Mouse (Mus musculus): ENCODE results near the gene Atg2a. TPM values are rescaled to one million over a fixed set of nuclear protein-coding genes. Genes with fewer than 3 reads are reported as not detected.
"Not testable (repeated sequence)": the region's sequence is repeated elsewhere in the genome, so short reads cannot be mapped to it uniquely, and the experiment has no call there.

Atg2a gene
- polyA plus RNA-seq, 1 experiment = 27.1 TPM

DNA sequence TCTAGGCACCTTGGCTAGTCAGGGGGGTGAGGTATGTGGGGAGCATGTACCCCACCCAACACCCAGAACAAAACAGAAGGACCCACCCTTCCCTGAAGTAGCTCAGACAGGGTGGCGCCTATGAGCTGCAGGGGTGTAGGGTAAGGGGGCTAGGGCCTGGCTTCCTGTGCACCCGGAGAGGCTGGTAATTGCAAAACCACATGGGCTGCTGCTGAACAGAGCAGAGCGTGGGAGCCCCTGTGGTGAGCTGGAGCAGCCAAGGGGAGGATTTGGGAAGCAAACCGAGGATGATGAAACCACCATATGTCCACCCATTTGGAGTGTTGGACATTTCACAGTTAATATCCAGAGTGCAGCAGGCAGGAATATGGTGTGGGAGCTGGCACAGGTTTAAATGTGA is 61.1 kb downstream of the Atg2a start:
- Histone ChIP-seq H3K4me3 (ENCODE audit: insufficient read depth, low read length) (no peak overlapping the region), H3K27ac (ENCODE audit: insufficient read depth, low read depth, low read length) (no peak overlapping the region), H3K4me1 (ENCODE audit: control insufficient read depth, insufficient read depth, low read length) (peaks cover 64% of the 10 kb centered on the region)
- no peak for TF ChIP-seq CTCF (IDR thresholded peaks at IDR 0.05; ENCODE audit: low read depth, low read length)
- no peak for TF ChIP-seq POLR2A (IDR thresholded peaks at IDR 0.05; ENCODE audit: borderline replicate concordance, low read depth, low read length)

DNA sequence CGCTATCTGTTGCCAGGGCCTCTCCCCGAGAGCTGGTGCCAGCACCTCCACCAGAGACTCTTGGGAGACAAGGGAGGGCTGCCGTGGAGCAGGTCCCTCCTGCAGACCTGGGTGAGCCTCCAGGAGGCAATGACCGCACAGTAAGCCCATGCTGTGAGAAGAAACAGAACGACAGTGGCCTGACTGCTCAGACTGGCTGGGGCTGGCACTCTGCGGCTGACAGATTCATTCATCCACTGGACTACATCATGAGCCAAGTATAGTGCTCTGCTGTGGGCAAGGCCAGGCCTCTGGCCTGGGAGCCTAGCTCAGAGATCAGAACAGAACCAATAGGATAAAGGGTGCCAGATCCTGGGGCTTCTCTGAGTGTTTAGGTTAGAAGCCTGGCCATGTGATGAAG is 62.4 kb downstream of the Atg2a start:
- TF ChIP-seq POLR2A (IDR thresholded peaks at IDR 0.05; ENCODE audit: borderline replicate concordance, low read depth, low read length) (no peak), CTCF (IDR thresholded peaks at IDR 0.05; ENCODE audit: low read depth, low read length) (no peak)
- no peak overlapping the region for H3K4me3 ChIP-seq (ENCODE audit: insufficient read depth, low read length)
- peaks cover 53% of the 10 kb centered on the region for H3K4me1 ChIP-seq (ENCODE audit: control insufficient read depth, insufficient read depth, low read length)
- no peak overlapping the region for H3K27ac ChIP-seq (ENCODE audit: insufficient read depth, low read depth, low read length)

DNA sequence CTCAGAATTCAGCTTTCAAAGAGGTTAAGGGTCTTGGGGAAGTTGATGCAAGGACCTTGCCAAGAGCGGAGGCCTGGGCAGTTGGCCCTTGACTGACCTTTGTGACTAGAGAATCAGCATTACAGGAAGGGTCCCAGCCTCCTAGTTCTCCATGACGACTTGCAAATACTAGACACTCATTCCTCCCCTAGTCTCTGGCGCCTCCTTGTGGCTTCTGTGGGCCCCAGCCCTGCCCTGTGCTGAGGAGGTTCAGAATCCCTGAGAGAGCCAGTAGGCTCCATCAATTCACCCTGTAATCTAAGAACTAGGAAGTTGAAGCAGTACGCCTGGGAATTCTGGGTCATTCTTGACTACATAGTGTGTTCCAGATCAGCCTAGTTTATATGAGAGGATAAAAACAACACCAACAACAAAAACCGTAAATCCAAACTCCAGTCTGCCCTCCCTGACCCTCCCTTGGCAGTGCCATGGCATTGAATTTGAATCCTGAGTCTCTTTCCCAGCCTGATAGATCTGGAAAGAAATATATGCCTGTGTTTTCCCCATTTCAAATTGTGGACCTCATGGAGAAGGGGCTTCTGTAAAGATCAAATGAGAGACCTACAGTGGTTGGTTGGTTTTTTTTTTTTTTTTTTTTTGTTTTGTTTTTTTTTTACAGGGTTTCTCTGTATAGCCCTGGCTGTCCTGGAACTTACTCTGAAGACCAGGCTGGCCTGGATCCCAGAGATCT is 63.5 kb downstream of the Atg2a start:
- no peak overlapping the region for H3K27ac ChIP-seq (ENCODE audit: insufficient read depth, low read depth, low read length)
- TF ChIP-seq POLR2A (IDR thresholded peaks at IDR 0.05; ENCODE audit: borderline replicate concordance, low read depth, low read length) (no peak), CTCF (IDR thresholded peaks at IDR 0.05; ENCODE audit: low read depth, low read length) (peak; percentile 91)
- peaks cover 43% of the 10 kb centered on the region for H3K4me1 ChIP-seq (ENCODE audit: control insufficient read depth, insufficient read depth, low read length)
- H3K4me3 ChIP-seq (ENCODE audit: insufficient read depth, low read length) = no peak overlapping the region

DNA sequence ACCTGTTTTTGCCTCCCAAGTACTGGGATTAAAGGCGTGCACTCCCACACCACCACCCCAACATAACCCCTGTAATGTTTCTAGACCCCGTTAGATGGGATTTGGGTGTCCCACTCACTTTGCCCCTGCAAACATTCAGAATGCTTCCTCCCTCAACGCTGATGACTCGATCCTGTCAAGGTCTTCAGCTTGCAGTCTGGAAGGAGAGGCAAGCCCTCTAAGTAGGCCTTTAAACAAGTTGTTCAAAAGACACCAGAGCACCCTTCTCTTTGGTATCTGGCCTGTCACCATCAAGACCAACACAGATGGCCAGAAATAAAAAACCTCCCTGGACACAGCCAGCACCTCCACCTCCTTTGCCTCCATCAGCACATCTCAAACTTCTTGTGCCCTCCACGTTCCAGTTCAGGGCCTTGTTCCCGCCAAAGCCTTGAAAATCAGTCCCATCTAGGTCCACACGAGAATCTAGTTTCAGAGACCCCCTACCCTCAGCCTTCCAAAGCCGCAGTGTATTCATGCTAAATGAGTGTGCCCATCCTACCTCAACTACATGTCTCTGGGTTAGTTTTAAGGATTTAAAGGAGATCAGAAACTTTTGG is 64.1 kb downstream of the Atg2a start:
- TF ChIP-seq POLR2A (IDR thresholded peaks at IDR 0.05; ENCODE audit: borderline replicate concordance, low read depth, low read length) = no peak
- TF ChIP-seq CTCF (IDR thresholded peaks at IDR 0.05; ENCODE audit: low read depth, low read length) = no peak
- Histone ChIP-seq H3K27ac (ENCODE audit: insufficient read depth, low read depth, low read length) (no peak overlapping the region), H3K4me1 (ENCODE audit: control insufficient read depth, insufficient read depth, low read length) (peaks cover 37% of the 10 kb centered on the region), H3K4me3 (ENCODE audit: insufficient read depth, low read length) (peak overlapping the region; percentile 56; the same call in 1 of the 2 replicates)

DNA sequence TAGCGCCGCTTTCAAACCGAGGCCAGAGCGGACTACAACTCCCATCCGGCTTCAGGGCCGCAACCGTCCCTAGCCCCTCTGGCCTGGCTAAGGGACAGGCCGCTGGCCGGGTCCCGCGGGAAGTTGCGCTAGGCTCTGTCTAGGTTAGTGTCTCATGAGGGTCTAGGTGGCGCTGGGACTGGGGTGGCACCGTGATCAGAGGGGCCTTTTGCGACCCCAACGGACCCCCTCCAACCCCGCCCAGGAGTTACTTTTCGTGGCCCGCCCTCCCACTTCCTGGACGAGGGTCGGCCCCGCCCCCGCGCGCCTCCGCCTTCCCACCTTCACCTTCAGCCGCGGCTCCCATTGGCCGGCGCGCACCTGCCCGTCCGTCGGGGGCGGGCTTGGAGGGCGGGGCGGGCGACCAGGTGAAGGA is 64.7 kb downstream of the Atg2a start, which contains the start of gene Cdc42bpg:
TSS of gene Cdc42bpg (plus strand) at position 320 of the 415 bp plus-strand sequence.
- Histone ChIP-seq H3K4me3 (ENCODE audit: insufficient read depth, low read length) (peak within 1 kb of the TSS; percentile 56), H3K4me1 (ENCODE audit: control insufficient read depth, insufficient read depth, low read length) (peaks cover 32% of the 10 kb centered on the region), H3K27ac (ENCODE audit: insufficient read depth, low read depth, low read length) (no peak within 1 kb of the TSS)
- TF ChIP-seq POLR2A (IDR thresholded peaks at IDR 0.05; ENCODE audit: borderline replicate concordance, low read depth, low read length) (no peak), CTCF (IDR thresholded peaks at IDR 0.05; ENCODE audit: low read depth, low read length) (no peak)

DNA sequence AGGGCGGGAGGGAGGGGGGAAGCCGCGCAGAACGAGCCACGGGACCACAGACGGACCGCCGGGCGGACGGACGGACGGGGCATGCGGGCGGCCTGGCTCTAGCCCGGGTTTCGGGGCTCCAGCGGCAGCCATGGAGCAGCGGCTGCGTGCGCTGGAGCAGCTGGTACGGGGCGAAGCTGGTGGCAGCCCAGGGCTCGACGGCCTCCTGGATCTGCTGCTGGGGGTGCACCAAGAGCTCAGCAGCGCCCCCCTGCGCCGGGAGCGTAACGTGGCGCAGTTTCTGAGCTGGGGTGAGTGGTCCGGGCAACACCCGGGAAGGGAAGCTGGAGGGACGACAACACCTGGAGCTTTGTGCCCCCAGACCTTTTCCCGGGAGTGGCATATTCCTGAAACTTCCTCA is 65.1 kb downstream of the Atg2a start:
- TF ChIP-seq CTCF (IDR thresholded peaks at IDR 0.05; ENCODE audit: low read depth, low read length) (peak; percentile 72), POLR2A (IDR thresholded peaks at IDR 0.05; ENCODE audit: borderline replicate concordance, low read depth, low read length) (no peak)
- H3K4me1 ChIP-seq (ENCODE audit: control insufficient read depth, insufficient read depth, low read length) = peaks cover 28% of the 10 kb centered on the region
- no peak overlapping the region for H3K27ac ChIP-seq (ENCODE audit: insufficient read depth, low read depth, low read length)
- H3K4me3 ChIP-seq (ENCODE audit: insufficient read depth, low read length) = peak overlapping the region; percentile 56

DNA sequence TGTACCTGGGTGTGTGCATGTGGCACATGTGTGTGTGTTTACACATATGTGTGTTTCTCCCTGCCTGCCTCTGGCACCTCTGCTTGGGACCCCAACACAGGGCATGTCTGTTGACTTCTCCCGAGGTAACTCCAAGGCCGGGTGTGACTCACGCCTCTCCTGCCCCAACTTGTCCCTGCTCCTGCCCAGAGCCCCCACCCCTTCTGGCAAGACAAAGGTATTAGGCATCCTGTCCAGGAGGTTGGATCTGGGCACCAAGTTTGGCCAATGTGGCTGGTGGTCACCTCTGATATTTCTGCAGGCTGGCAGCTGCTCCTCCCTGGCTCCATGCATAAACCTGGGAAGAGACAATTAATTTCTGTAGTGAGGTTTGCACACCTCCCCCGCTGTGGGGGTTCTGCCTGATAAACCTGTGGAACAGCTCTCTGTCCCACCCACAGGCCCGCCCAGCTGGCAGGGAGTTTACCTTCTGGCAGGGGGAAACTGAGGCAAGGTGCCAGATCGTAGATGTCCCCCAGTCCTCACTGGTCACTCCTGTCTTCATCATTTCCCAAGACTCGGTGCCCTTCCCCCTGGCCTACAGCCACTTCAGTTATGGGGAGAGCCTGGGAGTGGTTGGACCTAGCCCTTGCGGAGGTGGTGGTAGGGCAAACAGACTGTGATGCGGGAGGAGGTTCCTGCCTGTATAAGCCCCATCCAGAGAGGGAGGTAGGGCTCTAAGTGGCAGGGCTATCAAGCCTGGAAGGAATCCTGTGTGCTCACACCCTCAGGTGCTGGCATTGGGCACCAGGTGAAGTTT is 66.5 kb downstream of the Atg2a start:
- TF ChIP-seq CTCF (IDR thresholded peaks at IDR 0.05; ENCODE audit: low read depth, low read length) = no peak
- TF ChIP-seq POLR2A (IDR thresholded peaks at IDR 0.05; ENCODE audit: borderline replicate concordance, low read depth, low read length) = no peak
- peaks cover 15% of the 10 kb centered on the region for H3K4me1 ChIP-seq (ENCODE audit: control insufficient read depth, insufficient read depth, low read length)
- H3K27ac ChIP-seq (ENCODE audit: insufficient read depth, low read depth, low read length) = no peak overlapping the region
- no peak overlapping the region for H3K4me3 ChIP-seq (ENCODE audit: insufficient read depth, low read length)

DNA sequence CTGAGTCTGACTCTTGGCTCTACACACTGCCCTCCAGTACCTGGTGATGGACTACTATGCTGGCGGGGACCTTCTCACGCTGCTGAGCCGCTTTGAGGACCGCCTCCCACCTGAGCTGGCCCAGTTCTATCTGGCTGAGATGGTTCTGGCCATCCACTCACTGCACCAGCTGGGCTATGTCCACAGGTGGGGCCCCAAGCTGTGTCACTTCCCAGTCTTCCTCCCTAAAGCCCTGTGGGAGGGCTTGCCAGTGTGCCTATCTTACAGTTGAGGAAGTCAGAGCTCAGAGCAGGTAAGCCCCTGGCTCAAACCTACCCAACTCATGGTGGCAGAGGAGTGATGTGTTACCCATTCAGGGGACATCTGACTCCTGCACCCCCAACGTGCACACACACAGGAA is 68.7 kb downstream of the Atg2a start:
- TF ChIP-seq CTCF (IDR thresholded peaks at IDR 0.05; ENCODE audit: low read depth, low read length) (no peak), POLR2A (IDR thresholded peaks at IDR 0.05; ENCODE audit: borderline replicate concordance, low read depth, low read length) (no peak)

DNA sequence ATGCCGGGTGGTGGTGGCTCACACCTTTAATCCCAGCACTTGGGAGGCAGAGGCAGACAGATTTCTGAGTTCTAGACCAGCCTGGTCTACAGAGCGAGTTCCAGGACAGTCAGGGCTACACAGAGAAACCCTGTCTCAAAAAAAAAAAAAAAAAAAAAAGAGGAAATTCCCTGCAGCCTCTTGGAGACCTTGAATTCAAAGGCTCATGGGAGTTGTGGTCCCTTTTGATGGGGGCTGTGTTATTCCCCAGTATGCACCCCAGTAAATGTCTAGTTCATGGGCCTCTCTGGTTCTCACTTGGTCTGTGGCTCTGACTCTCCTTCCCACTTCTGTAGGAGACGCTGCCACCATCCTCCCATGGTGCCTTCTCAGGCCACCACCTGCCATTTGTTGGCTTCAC is 70.3 kb downstream of the Atg2a start:
- not testable (repeated sequence) for H3K27ac ChIP-seq (ENCODE audit: insufficient read depth, low read depth, low read length); H3K4me3 ChIP-seq (ENCODE audit: insufficient read depth, low read length); H3K4me1 ChIP-seq (ENCODE audit: control insufficient read depth, insufficient read depth, low read length)

More for the DNA sequence above, 68.7 kb downstream of the Atg2a start:
- H3K27ac ChIP-seq (ENCODE audit: insufficient read depth, low read depth, low read length) = no peak overlapping the region
- no peak overlapping the region for H3K4me3 ChIP-seq (ENCODE audit: insufficient read depth, low read length)
- H3K4me1 ChIP-seq (ENCODE audit: control insufficient read depth, insufficient read depth, low read length) = peaks cover 3% of the 10 kb centered on the region; the same call in 1 of the 2 replicates

Other genes starting within 250 kb of the Atg2a start
- gene Capn1, start 225.8 kb upstream of the Atg2a start, polyA plus RNA-seq (2012; ENCODE audit: insufficient read depth, insufficient read length, missing spikeins) = 32.7 and 38.3 TPM in 2 replicates
- gene Syvn1, start 195.1 kb upstream of the Atg2a start, polyA plus RNA-seq (2012; ENCODE audit: insufficient read depth, insufficient read length, missing spikeins) = 31.1 and 33.7 TPM in 2 replicates
- gene Mrpl49, start 183.9 kb upstream of the Atg2a start, polyA plus RNA-seq (2012; ENCODE audit: insufficient read depth, insufficient read length, missing spikeins) = 24.5 and 25.9 TPM in 2 replicates
- gene Fau, start 183.8 kb upstream of the Atg2a start, polyA plus RNA-seq (2012; ENCODE audit: insufficient read depth, insufficient read length, missing spikeins) = 1,783 and 2,337 TPM in 2 replicates
- 12.8 and 16.4 TPM in 2 replicates for gene Znhit2, start 180.5 kb upstream of the Atg2a start, polyA plus RNA-seq (2012; ENCODE audit: insufficient read depth, insufficient read length, missing spikeins)
- gene Tm7sf2, start 173.3 kb upstream of the Atg2a start, polyA plus RNA-seq (2012; ENCODE audit: insufficient read depth, insufficient read length, missing spikeins) = 8.1 and 13.7 TPM in 2 replicates
- gene Vps51, start 164.4 kb upstream of the Atg2a start, polyA plus RNA-seq (2012; ENCODE audit: insufficient read depth, insufficient read length, missing spikeins) = 83.7 and 99.9 TPM in 2 replicates
- not detected in 2 replicates for gene Tmem262, start 161.6 kb upstream of the Atg2a start, polyA plus RNA-seq (2012; ENCODE audit: insufficient read depth, insufficient read length, missing spikeins)
- gene Gm28374, start 159.4 kb upstream of the Atg2a start, polyA plus RNA-seq (2012; ENCODE audit: insufficient read depth, insufficient read length, missing spikeins) = 2.0 TPM in 1 of 2 replicates, not detected in the other
- gene Zfpl1, start 156.7 kb upstream of the Atg2a start, polyA plus RNA-seq (2012; ENCODE audit: insufficient read depth, insufficient read length, missing spikeins) = 38.9 and 40.5 TPM in 2 replicates
- gene Cdca5, start 156.7 kb upstream of the Atg2a start, polyA plus RNA-seq (2012; ENCODE audit: insufficient read depth, insufficient read length, missing spikeins) = 13.1 and 13.6 TPM in 2 replicates
- gene AC131692.1, start 147.2 kb upstream of the Atg2a start, polyA plus RNA-seq (2012; ENCODE audit: insufficient read depth, insufficient read length, missing spikeins) = 1.2 TPM in 1 of 2 replicates, not detected in the other
- 0.53 and 0.80 TPM in 2 replicates for gene Naaladl1, start 135.9 kb upstream of the Atg2a start, polyA plus RNA-seq (2012; ENCODE audit: insufficient read depth, insufficient read length, missing spikeins)
- 5.6 and 6.0 TPM in 2 replicates for gene Sac3d1, start 123.0 kb upstream of the Atg2a start, polyA plus RNA-seq (2012; ENCODE audit: insufficient read depth, insufficient read length, missing spikeins)
- gene Snx15, start 113.4 kb upstream of the Atg2a start, polyA plus RNA-seq (2012; ENCODE audit: insufficient read depth, insufficient read length, missing spikeins) = 26.0 and 32.8 TPM in 2 replicates
- gene Batf2, start 100.7 kb upstream of the Atg2a start, polyA plus RNA-seq (2012; ENCODE audit: insufficient read depth, insufficient read length, missing spikeins) = 6.2 and 7.9 TPM in 2 replicates
- gene Arl2, start 100.1 kb upstream of the Atg2a start, polyA plus RNA-seq (2012; ENCODE audit: insufficient read depth, insufficient read length, missing spikeins) = 31.0 and 33.7 TPM in 2 replicates
- 0.35 TPM in 1 of 2 replicates, not detected in the other for gene Majin, start 57.3 kb upstream of the Atg2a start, polyA plus RNA-seq (2012; ENCODE audit: insufficient read depth, insufficient read length, missing spikeins)
- gene Gpha2, start 15.3 kb upstream of the Atg2a start, polyA plus RNA-seq (2012; ENCODE audit: insufficient read depth, insufficient read length, missing spikeins) = not detected in 2 replicates
- 13.7 and 15.4 TPM in 2 replicates for gene Ppp2r5b, start 5.8 kb upstream of the Atg2a start, polyA plus RNA-seq (2012; ENCODE audit: insufficient read depth, insufficient read length, missing spikeins)
- gene Ehd1, start 35.1 kb downstream of the Atg2a start, polyA plus RNA-seq (2012; ENCODE audit: insufficient read depth, insufficient read length, missing spikeins) = 91.9 and 96.3 TPM in 2 replicates
- gene Cdc42bpg, start 64.8 kb downstream of the Atg2a start, polyA plus RNA-seq (2012; ENCODE audit: insufficient read depth, insufficient read length, missing spikeins) = 6.9 and 7.0 TPM in 2 replicates
- 28.1 and 29.1 TPM in 2 replicates for gene Men1, start 93.3 kb downstream of the Atg2a start, polyA plus RNA-seq (2012; ENCODE audit: insufficient read depth, insufficient read length, missing spikeins)
- 57.4 and 58.5 TPM in 2 replicates for gene Map4k2, start 99.5 kb downstream of the Atg2a start, polyA plus RNA-seq (2012; ENCODE audit: insufficient read depth, insufficient read length, missing spikeins)
- 159 and 170 TPM in 2 replicates for gene Sf1, start 122.0 kb downstream of the Atg2a start, polyA plus RNA-seq (2012; ENCODE audit: insufficient read depth, insufficient read length, missing spikeins)
- 0.97 and 2.1 TPM in 2 replicates for gene Pygm, start 142.7 kb downstream of the Atg2a start, polyA plus RNA-seq (2012; ENCODE audit: insufficient read depth, insufficient read length, missing spikeins)
- gene Rasgrp2, start 157.7 kb downstream of the Atg2a start, polyA plus RNA-seq (2012; ENCODE audit: insufficient read depth, insufficient read length, missing spikeins) = 5.9 and 7.7 TPM in 2 replicates
- not detected in 2 replicates for gene Nrxn2, start 177.1 kb downstream of the Atg2a start, polyA plus RNA-seq (2012; ENCODE audit: insufficient read depth, insufficient read length, missing spikeins)